Mouse (Mus musculus) B cell, adult 67 days (primary cell): Measurements from ENCODE around the gene Olfr884. TPM values are rescaled to one million over a fixed set of nuclear protein-coding genes. Genes with fewer than 3 reads are reported as not detected.

Source experiments
- total RNA-seq, 2 experiments: library from RNA; stranded (reverse); gene quantifications; 4 replicates each; pipeline ENCODE4 v1.2.4; 2023

The Olfr884 gene
- total RNA-seq = not detected

DNA sequence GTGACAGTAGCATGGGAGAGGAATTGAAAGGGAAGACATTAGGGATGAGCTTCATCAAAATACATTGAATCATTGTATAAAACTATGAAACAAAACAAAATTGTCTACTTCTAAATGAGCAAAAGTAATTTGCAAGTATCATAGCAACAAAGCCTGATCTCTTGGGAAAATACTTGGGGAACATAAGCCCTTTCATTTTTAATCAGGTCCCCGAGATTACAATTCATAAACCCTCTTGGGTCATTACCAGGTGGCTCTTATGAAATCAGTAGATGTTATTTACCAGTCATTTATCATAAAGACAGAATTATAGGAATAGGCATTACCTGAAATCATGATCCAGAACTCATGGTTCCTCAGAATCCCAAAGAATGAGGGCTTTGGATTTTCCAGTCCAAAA, at the start of gene Olfr884:
Olfr884 (plus strand) TSS at position 301 of the 400 bp plus-strand sequence.

DNA sequence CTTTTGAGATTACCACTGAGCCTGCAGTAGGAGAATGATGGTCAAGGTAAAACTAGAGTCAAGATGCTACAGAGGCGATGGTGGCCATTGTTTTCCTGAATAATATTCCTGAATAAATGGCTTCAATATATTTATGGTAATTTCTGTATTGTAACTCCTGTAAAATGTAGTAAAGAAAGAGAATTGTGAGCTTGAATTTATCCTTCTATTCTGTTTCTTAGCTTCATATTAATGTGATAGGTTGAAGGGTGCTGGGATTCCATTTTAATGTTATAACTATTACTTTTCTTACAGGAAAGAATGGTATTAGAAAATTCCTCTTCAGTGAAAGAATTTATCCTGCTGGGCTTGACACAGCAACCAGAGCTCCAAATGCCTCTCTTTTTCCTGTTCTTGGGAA, 20.8 kb upstream of the Olfr884 start, which contains the start of gene Olfr883:
Olfr883 (plus strand) TSS at position 301 of the 400 bp plus-strand sequence.

DNA sequence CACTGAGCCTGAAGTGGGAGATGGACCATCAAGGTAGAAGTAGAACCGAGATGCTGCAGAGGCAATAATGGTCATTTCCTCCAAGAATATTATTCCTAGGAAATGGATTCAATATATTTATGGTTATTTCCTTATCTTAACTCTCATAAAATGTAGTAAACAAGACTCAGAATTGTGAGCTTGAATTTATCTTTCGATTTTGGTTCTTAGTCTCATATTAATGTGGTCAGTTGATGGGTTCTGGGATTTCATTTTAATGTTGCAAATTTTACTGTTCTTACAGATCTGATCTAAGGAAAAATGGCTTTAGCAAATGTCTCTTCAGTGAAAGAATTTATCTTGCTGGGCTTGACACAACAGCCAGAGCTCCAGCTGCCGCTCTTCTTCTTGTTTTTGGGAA, 14.7 kb downstream of the Olfr884 start, which contains the start of gene Olfr885:
Olfr885 (plus strand) TSS at position 301 of the 400 bp plus-strand sequence.

DNA sequence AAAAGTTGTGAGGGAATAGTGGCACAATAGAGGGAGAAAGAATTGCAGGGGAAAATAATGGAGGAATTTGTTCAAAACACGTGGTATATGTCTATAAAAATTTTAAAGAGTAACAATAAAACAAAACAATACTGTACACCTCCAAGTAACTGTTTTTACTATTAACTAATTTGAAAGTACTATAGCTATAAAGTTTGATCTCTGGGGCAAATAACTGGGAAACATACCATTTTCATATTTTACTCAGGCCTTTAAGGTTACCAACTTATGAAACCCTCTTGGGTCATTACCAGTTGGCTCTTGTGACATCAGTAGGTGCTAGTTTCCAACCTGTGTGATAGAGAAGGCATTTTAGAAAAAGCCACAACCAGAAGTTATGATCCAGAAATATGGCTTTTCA, 37.4 kb downstream of the Olfr884 start, which contains the start of gene Olfr887:
Olfr887 (plus strand) TSS at position 301 of the 400 bp plus-strand sequence.

Other genes with a start within 250 kb of the Olfr884 start
- gene Olfr876, start 243.5 kb upstream of the Olfr884 start, total RNA-seq = not detected
- gene Olfr877, start 192.3 kb upstream of the Olfr884 start, total RNA-seq = not detected
- not detected for gene Olfr145, start 149.8 kb upstream of the Olfr884 start, total RNA-seq
- gene Olfr878, start 128.7 kb upstream of the Olfr884 start, total RNA-seq = not detected
- gene Olfr881, start 54.7 kb upstream of the Olfr884 start, total RNA-seq = not detected
- gene Olfr883, start 20.7 kb upstream of the Olfr884 start, total RNA-seq = not detected
- not detected for gene Olfr885, start 14.8 kb downstream of the Olfr884 start, total RNA-seq
- not detected for gene Olfr887, start 37.5 kb downstream of the Olfr884 start, total RNA-seq
- gene Olfr888, start 61.6 kb downstream of the Olfr884 start, total RNA-seq = not detected
- under 1 TPM in 1 of 2 experiments, not detected in 1; 0.12 TPM for gene Olfr889, start 68.6 kb downstream of the Olfr884 start, total RNA-seq
- gene Olfr890, start 96.0 kb downstream of the Olfr884 start, total RNA-seq = not detected
- gene Olfr891, start 134.3 kb downstream of the Olfr884 start, total RNA-seq = not detected
- not detected for gene Olfr893, start 161.8 kb downstream of the Olfr884 start, total RNA-seq
- gene Olfr894, start 171.5 kb downstream of the Olfr884 start, total RNA-seq = not detected
- not detected for gene Olfr143, start 206.2 kb downstream of the Olfr884 start, total RNA-seq
- gene Olfr895, start 221.3 kb downstream of the Olfr884 start, total RNA-seq = not detected
- gene Olfr896-ps1, start 244.6 kb downstream of the Olfr884 start, total RNA-seq = not detected